Mouse (Mus musculus): ENCODE measurements around the gene Wiz. TPM values are rescaled to one million over a fixed set of nuclear protein-coding genes. Genes with fewer than 3 reads are reported as not detected.

Gene Wiz
- total and polyA plus RNA-seq, 3 experiments, result 1.2 to 25.4 (median 4.4) TPM

- no peak overlapping the region for H3K9ac ChIP-seq (ENCODE audit: insufficient read depth, low read depth)
- peaks cover 5 to 20% of the 10 kb centered on the region in 2 experiments; a peak in 3 of 4 replicates for H3K4me1 ChIP-seq (ENCODE audit: control insufficient read depth in 1 of 2, insufficient read depth in 2 of 2)
- no peak overlapping the region for H3K4me2 ChIP-seq (ENCODE audit: insufficient read depth, low read depth, poor library complexity, severe bottlenecking)
- no peaks in the 10 kb centered on the region for H3K9me3 ChIP-seq (replicated peaks; ENCODE audit: low read length)
- no peak overlapping the region for H3K4me3 ChIP-seq (replicated peaks in 1 of 3; ENCODE audit: low read depth in 2 of 3, low read length in 2 of 3, poor library complexity in 1 of 3)
- dilution Hi-C loops (cut with MboI; ENCODE audit: extremely low pct_ligation_motif_present, extremely low pct_unique_long_range_greater_than_20kb, low sequenced_read_pairs), result no loop called here
- H3K79me2 ChIP-seq (replicated peaks; ENCODE audit: control insufficient read depth, extremely low read depth, insufficient read depth, poor library complexity, severe bottlenecking), result peaks cover 42% of the 10 kb centered on the region
- H3K36me3 ChIP-seq (replicated peaks in 1 of 2; ENCODE audit: control insufficient read depth in 1 of 2, insufficient read depth in 1 of 2, low read length in 1 of 2), result peaks cover 56 to 68% of the 10 kb centered on the region in 2 experiments
- H3K27me3 ChIP-seq (replicated peaks), result no peaks in the 10 kb centered on the region
- TF ChIP-seq ZMIZ1 (IDR thresholded peaks at IDR 0.05; ENCODE audit: low read depth, low read length) (no peak), CHD2 (IDR thresholded peaks at IDR 0.05; ENCODE audit: low read length) (no peak)
- H3K27ac ChIP-seq (ENCODE audit: insufficient read depth, low read depth), result no peak overlapping the region
- in situ Hi-C loops (cut with MboI; ENCODE audit: low pct_ligation_motif_present, low pct_unique_long_range_greater_than_20kb, low sequenced_read_pairs), result no loop called here
- no peak for DNase-seq (ENCODE audit: extremely low read depth)
These were observed 72.2 kb downstream of the Wiz start for GRCm38 (mm10) chr17:32317032-32317431.

GRCm38 (mm10) chr17:32315560-32315959 lies 73.7 kb downstream of the Wiz start:
- Histone ChIP-seq H3K27me3 (replicated peaks) (no peaks in the 10 kb centered on the region), H3K27ac (ENCODE audit: insufficient read depth, low read depth) (no peak overlapping the region), H3K79me2 (replicated peaks; ENCODE audit: control insufficient read depth, extremely low read depth, insufficient read depth, poor library complexity, severe bottlenecking) (peaks cover 42% of the 10 kb centered on the region), H3K4me1 (ENCODE audit: control insufficient read depth in 1 of 2, insufficient read depth in 2 of 2) (peaks cover 5 to 16% of the 10 kb centered on the region in 2 experiments; a peak in 3 of 4 replicates), H3K4me3 (replicated peaks in 1 of 3; ENCODE audit: low read depth in 2 of 3, low read length in 2 of 3, poor library complexity in 1 of 3) (no peak overlapping the region), H3K9ac (ENCODE audit: insufficient read depth, low read depth) (no peak overlapping the region), H3K4me2 (ENCODE audit: insufficient read depth, low read depth, poor library complexity, severe bottlenecking) (no peak overlapping the region), H3K36me3 (replicated peaks in 1 of 2; ENCODE audit: control insufficient read depth in 1 of 2, insufficient read depth in 1 of 2, low read length in 1 of 2) (peaks cover 70 to 82% of the 10 kb centered on the region in 2 experiments), H3K9me3 (replicated peaks; ENCODE audit: low read length) (no peaks in the 10 kb centered on the region)
- TF ChIP-seq RCOR1 (conservative IDR thresholded peaks at IDR 0.05; ENCODE audit: low read depth, low read length) (no peak), SMC3 (IDR thresholded peaks at IDR 0.05; ENCODE audit: low read depth, low read length) (no peak), MEF2A (IDR thresholded peaks at IDR 0.05; ENCODE audit: borderline replicate concordance, low read depth, low read length) (no peak), TCF12 (IDR thresholded peaks at IDR 0.05; ENCODE audit: low read depth, low read length) (no peak), ELF1 (IDR thresholded peaks at IDR 0.05; ENCODE audit: low read depth, low read length) (no peak), MAFK (IDR thresholded peaks at IDR 0.05; ENCODE audit: insufficient replicate concordance, low read length) (no peak), PAX5 (IDR thresholded peaks at IDR 0.05; ENCODE audit: low read length) (no peak), CHD1 (IDR thresholded peaks at IDR 0.05; ENCODE audit: low read depth, low read length) (no peak), POLR2AphosphoS2 (IDR thresholded peaks at IDR 0.05; ENCODE audit: low read depth, low read length) (no peak), EP300 (IDR thresholded peaks at IDR 0.05; ENCODE audit: low read length) (no peak)
- dilution Hi-C loops (cut with MboI; ENCODE audit: extremely low pct_ligation_motif_present, extremely low pct_unique_long_range_greater_than_20kb, low sequenced_read_pairs) (no loop called here), in situ Hi-C loops (cut with MboI; ENCODE audit: low pct_ligation_motif_present, low pct_unique_long_range_greater_than_20kb, low sequenced_read_pairs) (no loop called here)
- no peak for DNase-seq (ENCODE audit: extremely low read depth)

- Histone ChIP-seq H3K4me3 (replicated peaks in 1 of 3; ENCODE audit: low read depth in 2 of 3, low read length in 2 of 3, poor library complexity in 1 of 3) (no peak overlapping the region), H3K9me3 (replicated peaks; ENCODE audit: low read length) (no peaks in the 10 kb centered on the region), H3K79me2 (replicated peaks; ENCODE audit: control insufficient read depth, extremely low read depth, insufficient read depth, poor library complexity, severe bottlenecking) (peaks cover 27% of the 10 kb centered on the region), H3K27ac (ENCODE audit: insufficient read depth, low read depth) (no peak overlapping the region), H3K4me2 (ENCODE audit: insufficient read depth, low read depth, poor library complexity, severe bottlenecking) (no peak overlapping the region), H3K36me3 (replicated peaks in 1 of 2; ENCODE audit: control insufficient read depth in 1 of 2, insufficient read depth in 1 of 2, low read length in 1 of 2) (peaks cover 86 to 99% of the 10 kb centered on the region in 2 experiments), H3K27me3 (replicated peaks) (no peaks in the 10 kb centered on the region), H3K4me1 (ENCODE audit: control insufficient read depth in 1 of 2, insufficient read depth in 2 of 2) (peaks cover 0 to 11% of the 10 kb centered on the region in 2 experiments; a peak in 2 of 4 replicates), H3K9ac (ENCODE audit: insufficient read depth, low read depth) (no peak overlapping the region)
- no peak for DNase-seq (ENCODE audit: extremely low read depth)
- TF ChIP-seq RCOR1 (conservative IDR thresholded peaks at IDR 0.05; ENCODE audit: low read depth, low read length), result no peak
- TF ChIP-seq MAFK (IDR thresholded peaks at IDR 0.05; ENCODE audit: insufficient replicate concordance, low read length), result no peak
- no peak for TF ChIP-seq MYC (IDR thresholded peaks at IDR 0.05; ENCODE audit: low read depth, low read length)
- in situ Hi-C loops (cut with MboI; ENCODE audit: low pct_ligation_motif_present, low pct_unique_long_range_greater_than_20kb, low sequenced_read_pairs), result no loop called here
- dilution Hi-C loops (cut with MboI; ENCODE audit: extremely low pct_ligation_motif_present, extremely low pct_unique_long_range_greater_than_20kb, low sequenced_read_pairs), result no loop called here
These were observed 75.3 kb downstream of the Wiz start for GRCm38 (mm10) chr17:32313892-32314291.

All from CH12.LX (cell line).